Mouse (Mus musculus) kidney, adult 2 months (tissue): Measurements from ENCODE around the gene Tspyl2. TPM values are rescaled to one million over a fixed set of nuclear protein-coding genes. Genes with fewer than 3 reads are reported as not detected.
"Not testable (repeated sequence)": the region's sequence is repeated elsewhere in the genome, so short reads cannot be mapped to it uniquely, and the experiment has no call there.

ENCODE experiments used
- DNase-seq: peaks from one replicate; pipeline ENCODE4 v3.0.0; 2021
- H3K27ac ChIP-seq: fragments of 200-500 bp; 2 replicates; pipeline ENCODE4 v1.5.1; 2012; ENCODE audit warnings: low read depth, low read length, control low read depth, inconsistent platforms; ENCODE audit not compliant: insufficient read depth
- H3K27me3 ChIP-seq: fragments of 200-500 bp; replicated peaks from 2 replicates; pipeline ENCODE4 v1.6.1; 2012; ENCODE audit warnings: mild to moderate bottlenecking, moderate library complexity, low read length, inconsistent platforms; ENCODE audit not compliant: control insufficient read depth, insufficient read depth
- H3K36me3 ChIP-seq: fragments of 200-500 bp; 2 replicates; pipeline ENCODE4 v1.6.1; 2012; ENCODE audit warnings: mild to moderate bottlenecking, moderate library complexity, low read length, inconsistent platforms; ENCODE audit not compliant: control insufficient read depth, insufficient read depth
- H3K4me1 ChIP-seq: fragments of 200-500 bp; 2 replicates; pipeline ENCODE4 v1.6.1; 2011; ENCODE audit warnings: low read length; ENCODE audit not compliant: control insufficient read depth, insufficient read depth
- H3K4me3 ChIP-seq: fragments of 200-500 bp; 2 replicates; pipeline ENCODE4 v1.5.1; 2011; ENCODE audit warnings: mild to moderate bottlenecking, low read depth, low read length, control low read depth; ENCODE audit not compliant: insufficient read depth
- CTCF ChIP-seq: fragments of 200-500 bp; conservative IDR thresholded peaks from 2 replicates; pipeline ENCODE4 v1.5.1; 2011; ENCODE audit warnings: low read depth, mild to moderate bottlenecking, control low read depth, low read length, moderate library complexity, mixed read lengths; ENCODE audit not compliant: insufficient read depth, insufficient read length
- POLR2A ChIP-seq: fragments of 200-500 bp; IDR thresholded peaks from one replicate; pipeline ENCODE4 v1.6.1; 2011; ENCODE audit warnings: low read depth, low read length, control low read depth
- WGBS: fragments of 180-500 bp; shearing (Covaris S2); methylation state at CpG from one replicate; pipeline ENCODE4 v1.1.7; 2018; 5-methylcytosine and 5-hydroxymethylcytosine counted together
- polyA plus RNA-seq: library from polyadenylated mRNA; depleted of rRNA; stranded (reverse); fragments of >200 nt; gene quantifications from 2 replicates; pipeline ENCODE4 v1.2.3, GENCODE M21; 2012

Tspyl2 gene
- polyA plus RNA-seq, 1 experiment = 16.5 TPM

GRCm38 (mm10) chrX:152342903-152343302 is 678 bp upstream of the Tspyl2 start:
- Histone ChIP-seq H3K36me3 (no peaks in the 10 kb centered on the region), H3K4me3 (peak overlapping the region; percentile 87), H3K27me3 (no peaks in the 10 kb centered on the region), H3K27ac (peak overlapping the region; percentile 71), H3K4me1 (0 out of 2 replicates have a peak, but pooled peaks cover 3% of the 10 kb centered on the region)
- WGBS = 19% methylated on average over 6 of the region's 6 CpGs
- DNase-seq = no peak
- TF ChIP-seq POLR2A (no peak), CTCF (no peak)

GRCm38 (mm10) chrX:152341496-152341895 is 729 bp downstream of the Tspyl2 start:
- Histone ChIP-seq H3K4me3 (peak overlapping the region; percentile 87), H3K27me3 (no peaks in the 10 kb centered on the region), H3K27ac (no peak overlapping the region), H3K4me1 (0 out of 2 replicates have a peak, but pooled peaks cover 3% of the 10 kb centered on the region), H3K36me3 (no peaks in the 10 kb centered on the region)
- no peak for DNase-seq
- 21% methylated on average over 11 of the region's 11 CpGs for WGBS
- TF ChIP-seq CTCF = no peak
- TF ChIP-seq POLR2A = no peak

GRCm38 (mm10) chrX:152336546-152337332 is 5.5 kb downstream of the Tspyl2 start:
- peak; percentile 96 for DNase-seq
- 3% methylated on average over 32 of the region's 33 CpGs for WGBS
- Histone ChIP-seq H3K27me3 (no peaks in the 10 kb centered on the region), H3K4me3 (peak overlapping the region; percentile 66), H3K4me1 (0 out of 2 replicates have a peak, but pooled peaks cover 3% of the 10 kb centered on the region), H3K27ac (peak overlapping the region; percentile 97), H3K36me3 (no peaks in the 10 kb centered on the region)
- no peak for TF ChIP-seq POLR2A
- no peak for TF ChIP-seq CTCF

- not testable (repeated sequence) for H3K36me3 ChIP-seq, H3K27ac ChIP-seq, H3K4me1 ChIP-seq, DNase-seq, H3K27me3 ChIP-seq
- 24% methylated on average over 4 of the region's 4 CpGs for WGBS
- H3K4me3 ChIP-seq = peak overlapping the region; percentile 23; the same call in 1 of the 2 replicates
These were observed 6.1 kb downstream of the Tspyl2 start for GRCm38 (mm10) chrX:152336123-152336522.

GRCm38 (mm10) chrX:152329400-152329799 is 12.8 kb downstream of the Tspyl2 start:
- not testable (repeated sequence) for H3K4me1 ChIP-seq, H3K4me3 ChIP-seq, H3K27ac ChIP-seq, H3K36me3 ChIP-seq, DNase-seq, H3K27me3 ChIP-seq

GRCm38 (mm10) chrX:152327689-152328052 is 14.6 kb downstream of the Tspyl2 start:
- WGBS = 8% methylated on average over 8 of the region's 8 CpGs
- no peaks in the 10 kb centered on the region for H3K36me3 ChIP-seq
- H3K4me3 ChIP-seq = peak overlapping the region; percentile 95; the same call in 1 of the 2 replicates
- DNase-seq = no peak
- TF ChIP-seq CTCF = no peak
- TF ChIP-seq POLR2A = no peak
- no peaks in the 10 kb centered on the region for H3K4me1 ChIP-seq
- H3K27ac ChIP-seq = peak overlapping the region; percentile 9; the same call in 1 of the 2 replicates
- H3K27me3 ChIP-seq = no peaks in the 10 kb centered on the region

- Histone ChIP-seq H3K4me1 (no peaks in the 10 kb centered on the region), H3K36me3 (no peaks in the 10 kb centered on the region), H3K27me3 (no peaks in the 10 kb centered on the region), H3K4me3 (peak within 1 kb of the TSS; percentile 95), H3K27ac (peak within 1 kb of the TSS; percentile 9; the same call in 1 of the 2 replicates)
- DNase-seq = peak; percentile 93
- no peak for TF ChIP-seq CTCF
- TF ChIP-seq POLR2A = no peak
- under 1% methylated on average over 29 of the region's 29 CpGs for WGBS
These were observed 15.1 kb downstream of the Tspyl2 start, which contains the start of gene Kantr for GRCm38 (mm10) chrX:152326996-152327688. Gene Kantr, minus strand, starts transcription at chrX:152327495.
